Mouse (Mus musculus) ES-Bruce4 (cell line): ENCODE results near the gene Dnah6. TPM values are rescaled to one million over a fixed set of nuclear protein-coding genes. Genes with fewer than 3 reads are reported as not detected.

Source experiments
- H3K27ac ChIP-seq: 2 replicates; pipeline ENCODE4 v1.5.1; 2012; ENCODE audit warnings: low read length, inconsistent platforms; ENCODE audit not compliant: insufficient read depth
- H3K27me3 ChIP-seq: 2 replicates; pipeline ENCODE4 v1.6.1; 2012; ENCODE audit warnings: mild to moderate bottlenecking, low read length, inconsistent platforms; ENCODE audit not compliant: control insufficient read depth, poor library complexity, insufficient read depth, severe bottlenecking
- H3K36me3 ChIP-seq: 2 replicates; pipeline ENCODE4 v1.6.1; 2012; ENCODE audit warnings: inconsistent platforms, mild to moderate bottlenecking, low read length, moderate library complexity; ENCODE audit not compliant: control insufficient read depth, poor library complexity, insufficient read depth, severe bottlenecking
- H3K4me1 ChIP-seq: one replicate; pipeline ENCODE4 v1.8.1; 2011; ENCODE audit warnings: low read length; ENCODE audit not compliant: control insufficient read depth, insufficient read depth
- H3K4me3 ChIP-seq: 2 replicates; pipeline ENCODE4 v1.5.1; 2011; ENCODE audit warnings: low read depth, mild to moderate bottlenecking, low read length
- H3K9ac ChIP-seq: 2 replicates; pipeline ENCODE4 v1.6.1; 2012; ENCODE audit warnings: low read depth, mild to moderate bottlenecking, inconsistent platforms; ENCODE audit not compliant: poor library complexity, severe bottlenecking
- H3K9me3 ChIP-seq: replicated peaks from 2 replicates; pipeline ENCODE4 v1.6.1; 2012; ENCODE audit warnings: mild to moderate bottlenecking, low read length, inconsistent platforms; ENCODE audit not compliant: control insufficient read depth, poor library complexity, insufficient read depth, severe bottlenecking
- CTCF ChIP-seq: IDR thresholded peaks from one replicate; pipeline ENCODE4 v1.8.1; 2011; ENCODE audit warnings: low read depth, low read length
- EP300 ChIP-seq: IDR thresholded peaks from 2 replicates; pipeline ENCODE4 v1.6.1; 2011; ENCODE audit warnings: low read depth, low read length; ENCODE audit not compliant: insufficient read depth
- POLR2A ChIP-seq: IDR thresholded peaks from one replicate; pipeline ENCODE4 v1.8.1; 2011; ENCODE audit warnings: low read length; ENCODE audit not compliant: insufficient read depth
- polyA plus RNA-seq: library from polyadenylated mRNA; stranded (reverse); fragments of >200 nt; gene quantifications from 2 replicates; pipeline ENCODE4 v1.2.4, GENCODE M21; 2011; ENCODE audit warnings: low read depth; ENCODE audit not compliant: missing spikeins, insufficient read depth, insufficient read length

Gene Dnah6
- polyA plus RNA-seq, 1 experiment: not detected

DNA sequence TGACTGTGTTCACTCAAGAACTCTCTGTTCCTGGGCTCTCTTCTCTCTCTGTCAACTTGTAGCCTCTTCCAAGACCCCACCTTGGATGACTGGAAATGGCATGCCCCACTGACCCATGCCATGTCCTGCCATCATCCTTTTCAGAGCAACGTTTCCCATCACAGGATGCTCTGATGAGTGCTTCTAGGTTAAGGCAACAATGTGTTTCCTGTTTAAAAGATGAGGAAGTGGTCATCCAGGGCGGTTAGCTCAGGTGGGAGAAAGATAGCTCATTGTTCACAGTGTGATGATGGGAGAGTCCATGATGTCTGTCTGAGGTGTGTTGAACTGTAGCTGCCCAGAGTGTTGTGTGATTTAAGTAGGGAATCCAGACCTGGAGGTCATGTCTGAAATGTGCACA, 107.6 kb downstream of the Dnah6 start:
- H3K4me1 ChIP-seq: no peaks in the 10 kb centered on the region
- TF ChIP-seq EP300: no peak
- no peak for TF ChIP-seq CTCF
- no peak for TF ChIP-seq POLR2A
- no peak overlapping the region for H3K9ac ChIP-seq
- no peaks in the 10 kb centered on the region for H3K36me3 ChIP-seq
- H3K27ac ChIP-seq: no peak overlapping the region
- H3K9me3 ChIP-seq: no peaks in the 10 kb centered on the region
- H3K4me3 ChIP-seq: no peak overlapping the region
- H3K27me3 ChIP-seq: peaks cover 1% of the 10 kb centered on the region; the same call in 1 of the 2 replicates

DNA sequence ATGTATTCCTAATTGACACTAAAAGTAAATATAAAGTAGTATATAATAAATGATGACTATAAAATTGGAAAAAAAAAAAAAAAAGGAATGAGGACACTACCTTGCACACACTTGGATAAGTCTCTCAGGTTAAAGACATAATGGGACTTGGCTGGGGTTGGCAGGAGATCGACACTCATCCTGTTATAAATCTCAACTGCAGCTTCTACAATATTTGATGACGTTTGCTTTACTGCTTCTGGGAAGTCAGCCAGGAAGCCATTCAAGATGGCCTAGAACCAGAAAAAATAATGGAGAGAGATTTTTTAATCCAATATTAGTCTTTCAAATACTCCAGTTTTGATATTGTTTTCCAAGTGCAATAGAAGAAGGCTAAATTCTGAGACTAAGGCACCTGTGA, 108.1 kb downstream of the Dnah6 start:
- Histone ChIP-seq H3K9me3 (no peaks in the 10 kb centered on the region), H3K4me1 (no peaks in the 10 kb centered on the region), H3K27me3 (peaks cover 1% of the 10 kb centered on the region; the same call in 1 of the 2 replicates), H3K36me3 (no peaks in the 10 kb centered on the region), H3K4me3 (no peak overlapping the region), H3K9ac (no peak overlapping the region), H3K27ac (no peak overlapping the region)
- TF ChIP-seq POLR2A (no peak), EP300 (no peak), CTCF (no peak)

DNA sequence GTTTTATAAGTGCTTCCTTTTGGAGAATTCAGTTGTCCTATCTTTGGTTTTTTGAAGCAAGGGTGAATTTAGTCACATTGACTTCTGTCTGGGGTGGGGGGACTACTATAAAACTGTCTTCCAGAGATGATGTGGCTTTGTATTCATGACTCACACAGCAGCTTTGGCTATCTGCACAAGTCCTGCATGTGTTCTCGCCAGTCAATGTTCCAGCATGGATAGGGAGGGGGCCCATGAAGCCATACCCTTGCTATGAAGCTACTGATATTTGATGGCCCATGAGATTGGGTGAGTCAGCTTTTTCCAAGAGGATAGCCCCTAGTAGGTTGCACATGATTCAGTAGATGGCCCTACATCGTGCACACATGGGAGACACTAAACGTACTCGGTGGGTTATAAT, 128.3 kb downstream of the Dnah6 start:
- TF ChIP-seq POLR2A: no peak
- TF ChIP-seq EP300: no peak
- TF ChIP-seq CTCF: no peak

GRCm38 (mm10) chr6:73090836-73091235, 130.6 kb downstream of the Dnah6 start:
- H3K9me3 ChIP-seq: no peaks in the 10 kb centered on the region
- no peaks in the 10 kb centered on the region for H3K27me3 ChIP-seq
- H3K4me3 ChIP-seq: no peak overlapping the region
- no peaks in the 10 kb centered on the region for H3K4me1 ChIP-seq
- H3K9ac ChIP-seq: no peak overlapping the region
- TF ChIP-seq POLR2A: no peak
- no peak for TF ChIP-seq CTCF
- no peak for TF ChIP-seq EP300
- no peak overlapping the region for H3K27ac ChIP-seq
- H3K36me3 ChIP-seq: no peaks in the 10 kb centered on the region

More for the DNA sequence above, 128.3 kb downstream of the Dnah6 start:
- Histone ChIP-seq H3K4me3 (no peak overlapping the region), H3K4me1 (no peaks in the 10 kb centered on the region), H3K36me3 (no peaks in the 10 kb centered on the region), H3K9me3 (no peaks in the 10 kb centered on the region), H3K9ac (no peak overlapping the region), H3K27ac (no peak overlapping the region), H3K27me3 (no peaks in the 10 kb centered on the region)

GRCm38 (mm10) chr6:73082571-73082970, 138.9 kb downstream of the Dnah6 start:
- Histone ChIP-seq H3K9me3 (0 out of 2 replicates have a peak, but pooled peaks cover 3% of the 10 kb centered on the region), H3K4me3 (no peak overlapping the region), H3K27ac (no peak overlapping the region)

DNA sequence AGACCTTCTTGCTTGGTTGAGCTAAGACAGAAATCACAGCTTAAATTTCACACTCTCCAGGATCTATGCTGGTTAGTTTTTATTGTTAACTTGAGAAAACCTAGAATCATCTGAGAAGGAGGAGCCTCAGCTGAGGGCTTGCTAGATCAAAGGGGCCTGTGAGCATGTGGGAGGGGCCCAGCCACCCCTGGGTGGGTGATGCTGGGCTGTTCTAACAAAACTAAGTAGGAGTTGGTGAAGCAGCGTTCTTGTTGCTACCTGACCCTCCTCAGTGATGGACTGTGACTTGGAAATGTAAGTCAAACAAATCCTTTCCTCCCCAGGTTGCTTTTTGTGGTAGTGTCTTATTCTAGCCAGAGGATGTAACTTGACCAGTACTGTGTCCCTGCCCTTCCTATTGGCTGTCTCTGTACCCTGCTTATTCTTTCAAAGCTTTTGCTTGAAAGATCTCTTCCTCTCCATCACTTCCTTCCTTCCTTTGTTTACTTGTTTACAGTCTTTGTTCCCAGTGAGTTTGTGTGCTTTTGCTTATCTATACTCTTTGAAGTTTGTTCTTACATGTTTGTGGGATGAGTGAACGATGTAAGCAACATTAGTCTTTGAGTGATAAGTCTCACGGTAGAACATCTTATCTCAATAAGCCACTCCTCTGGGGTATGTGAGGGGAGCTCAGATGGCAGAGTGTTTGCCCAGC, 149.2 kb downstream of the Dnah6 start:
- no peaks in the 10 kb centered on the region for H3K27me3 ChIP-seq
- H3K27ac ChIP-seq: no peak overlapping the region
- H3K36me3 ChIP-seq: no peaks in the 10 kb centered on the region
- no peaks in the 10 kb centered on the region for H3K4me1 ChIP-seq
- TF ChIP-seq POLR2A: no peak
- no peak for TF ChIP-seq EP300
- H3K9me3 ChIP-seq: peaks cover 2% of the 10 kb centered on the region; the same call in 1 of the 2 replicates
- H3K9ac ChIP-seq: no peak overlapping the region
- no peak overlapping the region for H3K4me3 ChIP-seq

More at GRCm38 (mm10) chr6:73082571-73082970, 138.9 kb downstream of the Dnah6 start:
- Histone ChIP-seq H3K27me3 (no peaks in the 10 kb centered on the region), H3K9ac (no peak overlapping the region), H3K4me1 (no peaks in the 10 kb centered on the region), H3K36me3 (no peaks in the 10 kb centered on the region)
- TF ChIP-seq EP300 (no peak), CTCF (no peak), POLR2A (no peak)
